Mouse (Mus musculus) cortical plate, adult 2 months (tissue): ENCODE results near the gene Mrnip. TPM values are rescaled to one million over a fixed set of nuclear protein-coding genes. Genes with fewer than 3 reads are reported as not detected.

Experiments
- H3K27ac ChIP-seq: fragments of 200-500 bp; 2 replicates; pipeline ENCODE4 v1.5.1; 2012; ENCODE audit warnings: low read length, control low read depth, inconsistent platforms; ENCODE audit not compliant: insufficient read depth
- H3K4me1 ChIP-seq: fragments of 200-500 bp; 2 replicates; pipeline ENCODE4 v1.6.1; 2011; ENCODE audit warnings: low read length; ENCODE audit not compliant: control insufficient read depth, insufficient read depth
- H3K4me3 ChIP-seq: fragments of 200-500 bp; 2 replicates; pipeline ENCODE4 v1.5.1; 2011; ENCODE audit warnings: mild to moderate bottlenecking, low read length, control low read depth; ENCODE audit not compliant: insufficient read depth
- CTCF ChIP-seq: fragments of 200-500 bp; IDR thresholded peaks from 2 replicates; pipeline ENCODE4 v1.5.1; 2011; ENCODE audit warnings: mild to moderate bottlenecking, control low read depth, low read length; ENCODE audit not compliant: insufficient read depth; ENCODE audit errors: extremely low read depth
- POLR2A ChIP-seq: fragments of 200-500 bp; IDR thresholded peaks from 2 replicates; pipeline ENCODE4 v1.6.1; 2011; ENCODE audit warnings: mild to moderate bottlenecking, low read length, control low read depth; ENCODE audit not compliant: insufficient read depth; ENCODE audit errors: extremely low read depth
- polyA plus RNA-seq: library from polyadenylated mRNA; depleted of rRNA; stranded (reverse); fragments of >200 nt; gene quantifications from 2 replicates; pipeline ENCODE4 v1.2.3, GENCODE M21; 2012

Gene Mrnip
- polyA plus RNA-seq, 1 experiment: 23.7 TPM

- Histone ChIP-seq H3K4me3 (no peak overlapping the region), H3K4me1 (0 out of 2 replicates have a peak, but pooled peaks cover 5% of the 10 kb centered on the region), H3K27ac (no peak overlapping the region)
- TF ChIP-seq CTCF (no peak), POLR2A (no peak)
Measured at GRCm38 (mm10) chr11:50219833-50220232, 45.6 kb downstream of the Mrnip start.

- no peak overlapping the region for H3K27ac ChIP-seq
- no peak overlapping the region for H3K4me3 ChIP-seq
- H3K4me1 ChIP-seq: peaks cover 8% of the 10 kb centered on the region; the same call in 1 of the 2 replicates
- TF ChIP-seq CTCF: no peak
- no peak for TF ChIP-seq POLR2A
Measured at GRCm38 (mm10) chr11:50222559-50223276, 48.5 kb downstream of the Mrnip start.

- H3K4me3 ChIP-seq: peak overlapping the region; percentile 98
- no peak for TF ChIP-seq CTCF
- TF ChIP-seq POLR2A: no peak
- H3K27ac ChIP-seq: no peak overlapping the region
- H3K4me1 ChIP-seq: peaks cover 8% of the 10 kb centered on the region; the same call in 1 of the 2 replicates
Measured at GRCm38 (mm10) chr11:50223783-50224662, 49.8 kb downstream of the Mrnip start.

- Histone ChIP-seq H3K27ac (0 out of 2 replicates have a peak overlapping the region, but pooled peaks have one; percentile 2), H3K4me1 (peaks cover 8% of the 10 kb centered on the region; the same call in 1 of the 2 replicates), H3K4me3 (peak overlapping the region; percentile 98)
- TF ChIP-seq CTCF: no peak
- 0 out of 2 replicates have a peak, but pooled peaks have one; percentile 7 for TF ChIP-seq POLR2A
Measured at GRCm38 (mm10) chr11:50224671-50225530, 50.7 kb downstream of the Mrnip start.

- Histone ChIP-seq H3K27ac (peak overlapping the region; percentile 73; the same call in 1 of the 2 replicates), H3K4me1 (peaks cover 8% of the 10 kb centered on the region; the same call in 1 of the 2 replicates), H3K4me3 (peak overlapping the region; percentile 98)
- TF ChIP-seq CTCF: no peak
Measured at GRCm38 (mm10) chr11:50225611-50226378, 51.6 kb downstream of the Mrnip start.

- no peak overlapping the region for H3K27ac ChIP-seq
- H3K4me1 ChIP-seq: peaks cover 8% of the 10 kb centered on the region; the same call in 1 of the 2 replicates
- peak overlapping the region; percentile 98 for H3K4me3 ChIP-seq
- TF ChIP-seq POLR2A: no peak
- TF ChIP-seq CTCF: no peak
Measured at GRCm38 (mm10) chr11:50226406-50226805, 52.2 kb downstream of the Mrnip start.

GRCm38 (mm10) chr11:50227226-50227625 is 53.0 kb downstream of the Mrnip start:
- no peak overlapping the region for H3K27ac ChIP-seq
- H3K4me1 ChIP-seq: peaks cover 8% of the 10 kb centered on the region; the same call in 1 of the 2 replicates
- no peak for TF ChIP-seq POLR2A
- TF ChIP-seq CTCF: no peak
- peak overlapping the region; percentile 98; the same call in 1 of the 2 replicates for H3K4me3 ChIP-seq

- Histone ChIP-seq H3K4me1 (peaks cover 8% of the 10 kb centered on the region; the same call in 1 of the 2 replicates), H3K27ac (no peak overlapping the region), H3K4me3 (no peak overlapping the region)
- TF ChIP-seq CTCF (no peak), POLR2A (no peak)
Measured at GRCm38 (mm10) chr11:50227736-50228135, 53.5 kb downstream of the Mrnip start.

- Histone ChIP-seq H3K4me3 (no peak overlapping the region), H3K27ac (no peak overlapping the region)
Measured at GRCm38 (mm10) chr11:50228772-50229171, 54.5 kb downstream of the Mrnip start.

More at GRCm38 (mm10) chr11:50228772-50229171, 54.5 kb downstream of the Mrnip start:
- H3K4me1 ChIP-seq: peaks cover 7% of the 10 kb centered on the region; the same call in 1 of the 2 replicates
- TF ChIP-seq CTCF (no peak), POLR2A (no peak)
